ENCODE assay signal across 8 mouse cellular contexts in the genomic region with DNA sequence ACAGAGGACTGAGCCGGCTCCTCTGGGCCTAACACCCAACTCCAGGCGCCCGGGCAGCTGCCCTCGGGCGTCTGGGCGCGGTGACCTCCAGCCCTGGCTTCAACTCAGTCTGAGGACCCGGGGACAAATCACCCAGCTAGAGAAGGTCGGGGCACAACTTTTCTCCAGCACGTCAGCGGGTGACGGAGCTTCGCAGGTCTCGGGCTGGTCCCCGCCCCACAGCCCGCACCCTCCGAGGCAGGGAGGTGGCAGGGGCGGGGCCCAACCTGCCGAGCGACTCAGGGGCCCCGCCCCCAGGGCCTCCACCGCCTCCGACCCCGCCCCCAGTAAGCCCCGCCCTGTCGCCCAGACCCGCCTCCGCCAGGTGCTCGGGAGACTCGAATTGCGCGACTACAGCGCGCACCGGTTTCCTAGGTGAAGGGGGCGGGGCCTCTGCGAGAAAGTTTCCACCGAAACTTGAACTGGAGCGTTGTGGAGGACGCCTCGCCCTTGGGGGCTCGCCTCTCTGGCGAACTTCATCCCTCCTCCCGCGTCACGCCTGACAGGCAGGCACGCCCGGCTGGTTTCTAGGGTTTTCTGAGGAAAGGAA. TPM values are rescaled to one million over a fixed set of nuclear protein-coding genes. Genes with fewer than 3 reads are reported as not detected.
A peak's percentile ranks its signal among the peaks of the same experiment; 100 is the strongest.
DNase-seq lines count a peak whose midpoint lies in the region; TF ChIP-seq lines count a peak whose summit lies in the region.

TSS of gene Glt28d2 (minus strand) at position 278 of the 589 bp plus-strand sequence.
TSS of gene Gm37240 (minus strand) at position 280 of the 589 bp plus-strand sequence.

- intact Hi-C loops in left cerebral cortex, adult 2 months (cut with DNase I), result no loop called here

- peaks cover 89% of the 10 kb centered on the region for H3K27me3 ChIP-seq in megakaryocyte, embryonic 14.5 days (replicated peaks)

- TF ChIP-seq CTCF in cortical plate, adult 2 months (IDR thresholded peaks at IDR 0.05; ENCODE audit: extremely low read depth, insufficient read depth, low read length), result no peak
- TF ChIP-seq CTCF in left cerebral cortex, adult 2 months (IDR thresholded peaks at IDR 0.05), result no peak

- H3K36me3 ChIP-seq in megakaryocyte, embryonic 14.5 days (replicated peaks; ENCODE audit: low read length), result no peaks in the 10 kb centered on the region

- H3K9me3 ChIP-seq in megakaryocyte, embryonic 14.5 days, result peaks cover 10% of the 10 kb centered on the region; the same call in 1 of the 2 replicates

- peak; percentile 46 for DNase-seq in adipocyte (ENCODE audit: low spot score)
- DNase-seq in gastrocnemius, adult 8-10 months (ENCODE audit: low spot score in 2 of 2), result peak; percentile 84 to 87
- peak; percentile 61 for DNase-seq in hindlimb bud, embryonic 11.5 days (ENCODE audit: extremely low spot score, low read depth, low spot score)
- DNase-seq in left cerebral cortex, adult 2 months (ENCODE audit: extremely low spot score in 1 of 2, low spot score in 2 of 2), result peak; percentile 59 to 62
- DNase-seq in right cerebral cortex, postnatal 10 days (ENCODE audit: low spot score in 2 of 2), result peak; percentile 75 to 81
- peak; percentile 92 for DNase-seq in urinary bladder, postnatal 14 days (ENCODE audit: low spot score)

- H3K4me1 ChIP-seq in cortical plate, adult 2 months (ENCODE audit: control insufficient read depth, insufficient read depth, low read length), result no peaks in the 10 kb centered on the region
- peaks cover 25% of the 10 kb centered on the region for H3K4me1 ChIP-seq in megakaryocyte, embryonic 14.5 days

- TF ChIP-seq POLR2A in cortical plate, adult 2 months (IDR thresholded peaks at IDR 0.05; ENCODE audit: extremely low read depth, insufficient read depth, low read length), result no peak

- H3K27ac ChIP-seq in cortical plate, adult 2 months (ENCODE audit: insufficient read depth, low read length), result no peak within 1 kb of the TSS
- H3K27ac ChIP-seq in left cerebral cortex, adult 2 months, result 0 out of 2 replicates have a peak within 1 kb of the TSS, but pooled peaks have one; percentile 8

- H3K4me3 ChIP-seq in cortical plate, adult 2 months (ENCODE audit: insufficient read depth, low read length), result peak within 1 kb of the TSS; percentile 36
- H3K4me3 ChIP-seq in left cerebral cortex, adult 2 months, result peak within 1 kb of the TSS; percentile 62
- H3K4me3 ChIP-seq in megakaryocyte, embryonic 14.5 days (replicated peaks), result peak within 1 kb of the TSS; percentile 89

RNA-seq across cellular contexts. Expression of gene Glt28d2, which starts in this region (rescaled TPM):
- 0.29 and 0.34 TPM in 2 replicates for polyA plus RNA-seq in cortical plate, adult 2 months (2012; rRNA removed)
- total RNA-seq in gastrocnemius, adult 8-10 months (2022), result 1 to 10 TPM; 5.6 to 8.9 (median 5.8) TPM
- under 1 TPM; 0.33 to 0.66 TPM for total RNA-seq in left cerebral cortex, adult 2 months (2021)
- polyA plus RNA-seq in megakaryocyte, embryonic 14.5 days (2012; ENCODE audit: insufficient read depth, low replicate concordance), result not detected in 2 replicates

RNA-seq across cellular contexts. Expression of gene Gm37240, which starts in this region (rescaled TPM):
- 0.06 and 0.81 TPM in 2 replicates for polyA plus RNA-seq in cortical plate, adult 2 months (2012; rRNA removed)
- 10 to 100 TPM; 29.7 to 37.8 (median 36.6) TPM for total RNA-seq in gastrocnemius, adult 8-10 months (2022)
- total RNA-seq in left cerebral cortex, adult 2 months (2021), result 1 to 10 TPM in 1 of 2 experiments, under 1 TPM in 1; 0.27 to 1.1 TPM
- not detected in 2 replicates for polyA plus RNA-seq in megakaryocyte, embryonic 14.5 days (2012; ENCODE audit: insufficient read depth, low replicate concordance)

Comparison
In these comparisons a context has a peak if more than half of its experiments do, and no peak if none do; other contexts are left out.
1. RNA of gene Gm37240 (total RNA-seq): 29.7 to 37.8 TPM in gastrocnemius, adult 8-10 months; 0.27 to 1.1 TPM in left cerebral cortex, adult 2 months; every median in the first group is over 10 times any median in the second.
2. H3K4me3 ChIP-seq: peak in every context shown above with its lines; median percentile 89 in megakaryocyte, embryonic 14.5 days; 62 in left cerebral cortex, adult 2 months; 36 in cortical plate, adult 2 months.
3. Peak in every context shown above with its lines, with median percentiles within 50 percentile points of each other: DNase-seq.